Mouse (Mus musculus) heart, adult 2 months (tissue): ENCODE measurements around the gene Hist1h2ag.

ENCODE experiments used
- CTCF ChIP-seq: fragments of 200-600 bp; IDR thresholded peaks from 2 replicates; pipeline ENCODE4 v1.8.1; 2022; ENCODE audit warnings: antibody characterized with exemption, mild to moderate bottlenecking, moderate library complexity
- EP300 ChIP-seq: fragments of 200-500 bp; IDR thresholded peaks from 2 replicates; pipeline ENCODE4 v1.6.1; 2011; ENCODE audit warnings: low read depth, low read length, control low read depth; ENCODE audit not compliant: insufficient read depth

DNA sequence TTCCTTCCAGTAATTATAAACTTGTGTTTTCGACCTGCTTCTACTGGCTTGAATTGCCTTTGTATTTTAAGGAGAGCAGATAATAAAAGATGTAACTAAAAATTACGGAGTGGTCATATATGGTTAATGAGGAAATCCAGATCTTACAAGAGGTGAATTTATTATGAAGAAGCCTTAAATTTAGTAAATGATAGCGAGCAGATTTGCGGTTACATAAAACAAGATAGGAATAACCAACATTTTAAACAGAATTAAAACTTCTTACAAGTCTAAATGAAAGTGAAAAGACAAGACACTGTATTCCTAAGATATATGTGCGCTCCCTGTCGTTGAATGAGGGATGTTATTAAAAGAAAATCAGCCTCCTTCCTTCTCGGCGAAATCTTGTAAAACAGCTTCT lies 47.8 kb downstream of the Hist1h2ag start:
- TF ChIP-seq CTCF (no peak), EP300 (no peak)
